Mouse (Mus musculus): Measurements from ENCODE around the gene Rassf3.

Rassf3 gene

DNA sequence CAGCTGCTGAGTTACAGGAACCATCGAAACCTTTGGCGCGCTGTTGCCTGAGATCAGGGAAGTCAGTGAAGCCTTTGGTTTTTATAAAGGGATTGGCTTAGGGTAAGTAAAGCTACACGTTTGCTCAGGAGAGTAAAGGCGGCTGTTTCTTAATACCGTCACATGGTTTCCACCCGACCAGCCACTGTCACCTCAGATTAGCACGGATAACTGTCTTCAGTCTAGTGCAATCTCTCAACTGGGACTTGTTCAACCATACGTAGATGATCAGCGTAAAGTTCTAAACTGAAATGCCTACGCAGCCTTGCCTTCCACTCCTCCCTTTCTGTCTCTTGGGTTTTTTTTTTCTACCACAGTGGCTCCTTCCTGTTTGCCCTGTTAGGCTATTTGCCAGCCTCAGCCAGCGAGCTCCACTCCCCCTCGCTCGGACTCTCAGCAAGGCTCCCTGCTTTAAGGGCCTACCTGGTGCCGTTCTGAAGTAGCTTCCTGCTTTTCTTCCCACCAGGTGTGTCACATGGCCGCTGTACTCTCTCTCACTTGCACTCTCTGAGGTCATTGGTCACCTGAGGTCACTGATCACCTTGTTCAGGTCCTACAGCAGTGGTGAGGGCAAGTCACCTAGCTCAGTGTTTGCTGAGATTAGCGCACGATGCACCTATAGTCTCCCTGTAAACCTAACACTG lies 107.2 kb downstream of the Rassf3 start:
- no peak for DNase-seq (ENCODE audit: low spot score in 2 of 2)

- no peak for DNase-seq (ENCODE audit: low spot score in 2 of 2)
These were observed 108.4 kb downstream of the Rassf3 start for GRCm38 (mm10) chr10:121367780-121368179.

DNA sequence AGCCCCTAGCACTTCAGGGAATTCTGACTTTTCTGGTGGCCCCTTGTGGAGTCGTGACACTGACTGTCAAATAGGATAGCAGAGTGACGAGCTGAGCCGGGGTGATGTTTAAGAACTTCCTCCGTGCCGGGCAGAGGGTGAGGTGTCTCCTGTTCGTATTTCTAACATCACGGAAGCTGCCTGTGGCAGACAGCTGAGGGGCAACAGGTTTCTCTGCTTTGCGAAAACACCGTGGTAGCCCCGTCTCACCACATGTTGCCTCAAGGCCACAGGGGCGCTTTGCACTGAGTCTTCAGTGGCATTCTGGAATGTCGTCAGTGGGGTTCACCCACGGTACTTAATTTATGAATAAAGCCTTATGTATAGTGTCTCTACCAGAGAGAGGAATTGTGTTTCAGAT lies 108.9 kb downstream of the Rassf3 start:
- DNase-seq (ENCODE audit: low spot score in 2 of 2) = no peak

- no peak for DNase-seq (ENCODE audit: low spot score in 2 of 2)
These were observed 110.3 kb downstream of the Rassf3 start for GRCm38 (mm10) chr10:121365781-121366272.

DNA sequence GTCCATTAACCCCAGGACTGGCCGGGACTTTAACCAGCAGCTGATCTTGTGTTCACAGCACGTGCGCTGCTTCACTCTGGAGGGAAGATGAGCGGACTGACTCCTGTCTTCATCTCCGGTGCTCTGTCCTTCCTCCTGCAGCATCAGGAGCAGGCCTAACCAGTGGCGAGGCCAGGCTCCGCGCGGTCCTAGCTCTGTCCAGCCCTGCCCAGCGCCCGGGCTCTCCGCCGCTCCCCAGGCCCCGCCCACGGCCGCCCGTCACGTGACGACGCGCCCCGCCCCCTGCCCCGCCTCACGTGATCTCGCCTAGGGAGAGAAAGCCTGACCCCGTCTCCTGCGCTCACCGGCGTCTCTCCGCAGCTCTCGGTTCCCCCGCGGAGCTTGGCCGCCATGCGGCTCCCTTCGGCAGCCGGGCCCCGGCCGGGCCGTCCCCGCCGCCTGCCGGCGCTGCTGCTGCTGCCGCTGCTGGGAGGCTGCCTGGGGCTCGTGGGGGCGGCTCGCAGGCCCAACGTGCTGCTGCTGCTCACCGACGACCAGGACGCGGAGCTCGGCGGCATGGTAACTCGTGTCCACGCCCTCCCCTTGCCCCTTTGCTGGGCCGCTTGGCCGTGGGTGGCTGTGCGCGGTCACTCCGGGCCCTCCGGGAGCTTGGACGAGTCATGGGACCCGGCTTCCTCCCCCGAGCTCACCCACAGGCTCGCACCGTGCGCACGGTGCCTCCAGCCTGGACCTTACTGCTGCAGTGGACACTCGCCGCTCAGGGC lies 111.2 kb downstream of the Rassf3 start, which contains the start of gene Gns:
Gene Gns (plus strand): TSS at position 290 of the 764 bp plus-strand sequence.
- DNase-seq (ENCODE audit: low spot score in 2 of 2) = peak; percentile 74 to 81

GRCm38 (mm10) chr10:121364306-121364705 lies 111.8 kb downstream of the Rassf3 start:
- no peak for DNase-seq (ENCODE audit: low spot score in 2 of 2)

DNA sequence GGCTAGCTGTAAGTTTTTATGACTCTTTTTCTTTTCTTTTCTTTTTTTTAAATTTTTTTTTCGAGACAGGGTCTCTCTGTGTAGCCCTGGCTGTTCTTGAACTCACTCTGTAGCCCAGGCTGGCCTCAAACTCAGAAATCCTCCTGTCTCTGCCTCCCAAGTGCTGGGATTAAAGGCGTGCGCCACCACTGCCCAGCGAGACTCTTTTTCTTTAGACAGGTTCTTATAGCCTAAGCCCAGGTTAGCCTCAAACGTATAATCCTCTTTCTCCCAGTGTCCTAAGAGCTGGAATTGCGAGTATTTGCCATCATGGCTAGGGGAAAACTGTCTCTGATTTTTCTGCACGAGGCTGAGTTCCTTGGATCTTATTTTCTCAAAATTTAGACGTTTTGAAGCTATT lies 112.9 kb downstream of the Rassf3 start:
- no peak for DNase-seq (ENCODE audit: low spot score in 2 of 2)

DNA sequence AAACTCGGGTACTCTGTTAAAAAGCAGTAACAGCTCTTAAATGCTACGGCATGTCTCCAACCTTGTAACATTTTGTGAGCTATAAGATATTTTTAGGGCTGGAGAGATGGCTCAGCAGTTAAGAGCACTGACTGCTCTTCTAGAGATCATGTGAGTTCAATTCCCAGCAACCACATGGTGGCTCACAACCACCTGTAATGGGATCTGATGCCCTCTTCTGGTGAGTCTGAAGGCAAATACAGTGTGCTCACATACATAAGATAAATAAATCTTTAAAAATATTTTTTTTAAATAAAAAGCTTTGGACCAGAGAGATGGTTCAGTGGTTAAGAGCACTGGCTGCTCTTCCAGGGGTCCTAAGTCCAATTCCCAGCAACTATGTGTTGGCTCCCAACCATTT lies 115.8 kb downstream of the Rassf3 start:
- DNase-seq (ENCODE audit: low spot score in 2 of 2) = no peak

Data from frontal cortex, postnatal 36 days (tissue).